Mouse (Mus musculus): ENCODE results near the gene Samd1. TPM values are rescaled to one million over a fixed set of nuclear protein-coding genes. Genes with fewer than 3 reads are reported as not detected.
A peak's percentile ranks its signal among the peaks of the same experiment; 100 is the strongest.

The Samd1 gene
- polyA plus RNA-seq, 1 experiment from 2014 or later: 10.6 TPM

DNA sequence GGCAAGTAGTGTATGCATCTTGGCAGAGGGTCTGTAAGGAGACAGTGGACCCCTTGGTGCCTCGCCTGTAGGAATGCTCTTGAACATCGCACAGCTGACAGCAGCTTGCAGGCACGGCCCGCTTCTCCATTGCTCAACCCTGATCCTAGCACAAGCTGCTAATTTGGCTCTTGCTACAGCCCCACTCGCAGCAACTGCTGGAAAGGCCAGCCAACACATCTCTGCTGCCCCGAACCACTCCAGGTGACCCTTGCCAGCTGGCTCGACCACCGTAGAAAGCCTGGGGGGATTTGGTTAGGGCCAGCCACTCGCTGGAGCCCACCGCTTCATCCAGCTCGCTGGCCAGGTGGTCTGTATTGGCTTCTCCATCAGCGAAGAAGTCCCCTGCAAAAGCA, 45.5 kb downstream of the Samd1 start:
- Histone ChIP-seq H3K4me3 (peak overlapping the region; percentile 40), H3K27me3 (peaks cover 68% of the 10 kb centered on the region), H3K36me3 (no peaks in the 10 kb centered on the region), H3K4me2 (no peak overlapping the region), H3K9ac (no peak overlapping the region), H3K9me3 (no peaks in the 10 kb centered on the region), H3K4me1 (peaks cover 18% of the 10 kb centered on the region), H3K27ac (no peak overlapping the region)
- WGBS: 27% methylated on average over 12 of the region's 12 CpGs
- no peak for ATAC-seq (ENCODE audit: insufficient number of reproducible peaks, low FRiP score, low TSS enrichment, low read depth)

DNA sequence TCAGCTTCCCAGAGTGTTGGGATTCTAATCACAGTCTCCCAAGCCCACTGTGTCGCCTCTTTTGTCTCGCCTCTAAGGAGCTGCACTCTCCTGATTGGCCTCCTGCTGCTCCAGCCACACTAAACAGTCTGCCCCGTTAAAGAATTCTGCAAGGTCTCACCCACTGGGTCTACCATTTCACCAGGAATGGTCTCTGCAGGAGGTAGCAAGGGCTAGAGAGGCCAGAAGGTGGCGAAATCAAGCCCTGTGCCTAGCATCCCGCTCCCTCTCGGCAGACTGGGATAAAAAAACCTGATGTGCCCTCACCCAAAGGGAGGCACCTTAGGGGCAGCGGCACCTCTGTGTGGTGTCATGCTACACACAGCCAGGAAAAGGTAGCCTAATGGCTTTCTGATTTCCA, 46.6 kb downstream of the Samd1 start:
- Histone ChIP-seq H3K27me3 (peaks cover 58% of the 10 kb centered on the region), H3K27ac (no peak overlapping the region), H3K9ac (no peak overlapping the region), H3K4me1 (peaks cover 18% of the 10 kb centered on the region), H3K4me2 (no peak overlapping the region), H3K36me3 (no peaks in the 10 kb centered on the region), H3K4me3 (no peak overlapping the region), H3K9me3 (no peaks in the 10 kb centered on the region)
- no peak for ATAC-seq (ENCODE audit: insufficient number of reproducible peaks, low FRiP score, low TSS enrichment, low read depth)
- 8% methylated on average over 7 of the region's 7 CpGs for WGBS

DNA sequence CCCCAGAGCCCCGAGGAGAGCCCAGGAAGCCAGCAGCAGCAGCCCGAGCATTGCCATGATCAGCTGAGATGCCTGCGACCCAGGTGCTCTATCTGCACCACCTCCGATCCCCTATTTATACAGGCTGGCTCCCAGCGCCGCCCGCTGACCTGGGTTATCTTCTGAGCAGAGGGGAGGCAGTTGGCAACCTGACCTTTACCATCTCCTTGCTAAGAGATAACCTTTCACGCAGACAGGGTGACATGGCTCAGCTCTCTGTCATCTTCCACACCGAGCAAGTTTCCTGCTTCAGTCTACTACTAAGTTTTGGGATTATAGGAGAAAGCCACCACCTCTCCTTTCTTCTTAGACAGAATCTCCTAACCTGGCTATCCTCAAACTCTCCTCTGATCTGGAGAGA, 47.4 kb downstream of the Samd1 start, which contains the start of gene Rln3:
Gene Rln3 (minus strand): TSS at position 101 of the 400 bp plus-strand sequence.
- Histone ChIP-seq H3K4me2 (no peak within 1 kb of the TSS), H3K4me1 (peaks cover 18% of the 10 kb centered on the region), H3K27ac (no peak within 1 kb of the TSS), H3K9me3 (no peaks in the 10 kb centered on the region), H3K27me3 (peaks cover 58% of the 10 kb centered on the region), H3K9ac (no peak within 1 kb of the TSS), H3K4me3 (no peak within 1 kb of the TSS), H3K36me3 (no peaks in the 10 kb centered on the region)
- ATAC-seq (ENCODE audit: insufficient number of reproducible peaks, low FRiP score, low TSS enrichment, low read depth): no peak
- WGBS: 9% methylated on average over 9 of the region's 9 CpGs

DNA sequence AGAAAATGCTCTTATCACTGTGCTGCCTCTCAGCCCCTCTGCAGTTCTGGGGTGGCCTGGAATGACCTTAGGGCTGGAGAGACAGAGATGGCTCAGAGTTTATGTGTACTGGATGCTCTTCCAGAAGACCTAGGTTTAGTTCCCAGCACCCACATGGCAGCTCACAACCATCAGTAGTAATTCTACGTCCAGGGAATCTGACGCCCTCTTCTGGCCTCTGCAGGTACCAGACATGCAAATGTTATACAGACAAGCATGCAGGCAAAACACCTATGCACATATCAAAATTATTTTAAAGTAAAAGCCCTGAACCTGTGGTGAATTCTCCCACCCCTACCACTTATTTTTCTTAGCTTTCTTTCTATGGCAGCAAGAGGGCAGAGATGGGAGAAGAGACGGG, 49.0 kb downstream of the Samd1 start:
- H3K36me3 ChIP-seq: no peaks in the 10 kb centered on the region
- no peaks in the 10 kb centered on the region for H3K9me3 ChIP-seq
- 73% methylated on average over 3 of the region's 3 CpGs for WGBS
- peaks cover 18% of the 10 kb centered on the region for H3K4me1 ChIP-seq
- peaks cover 45% of the 10 kb centered on the region for H3K27me3 ChIP-seq
- H3K4me3 ChIP-seq: no peak overlapping the region
- no peak overlapping the region for H3K4me2 ChIP-seq
- H3K27ac ChIP-seq: no peak overlapping the region
- H3K9ac ChIP-seq: no peak overlapping the region
- ATAC-seq (ENCODE audit: insufficient number of reproducible peaks, low FRiP score, low TSS enrichment, low read depth): no peak

DNA sequence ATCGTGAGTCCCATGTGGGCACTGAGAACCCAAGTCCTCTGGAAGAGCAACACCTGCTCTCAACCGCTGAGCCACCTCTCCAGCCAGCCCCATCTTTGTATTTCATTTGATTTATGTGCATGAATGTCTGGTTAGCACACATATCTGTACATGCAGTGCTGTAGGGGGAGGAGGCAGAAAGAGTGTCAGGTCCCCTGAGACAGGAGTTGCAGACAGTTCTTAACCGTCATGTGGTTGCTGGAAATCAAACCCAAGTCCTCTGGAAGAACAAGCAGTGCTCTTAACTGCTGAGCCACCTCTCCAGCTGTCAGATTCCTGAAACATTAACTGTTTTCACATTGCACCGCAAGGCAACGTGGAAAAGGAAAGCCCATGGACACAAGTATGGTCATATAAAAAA, 50.7 kb downstream of the Samd1 start:
- no peak overlapping the region for H3K4me2 ChIP-seq
- H3K9me3 ChIP-seq: no peaks in the 10 kb centered on the region
- ATAC-seq (ENCODE audit: insufficient number of reproducible peaks, low FRiP score, low TSS enrichment, low read depth): no peak
- peaks cover 28% of the 10 kb centered on the region for H3K27me3 ChIP-seq
- H3K4me3 ChIP-seq: no peak overlapping the region
- WGBS: 44% methylated on average over 5 of the region's 5 CpGs
- H3K27ac ChIP-seq: no peak overlapping the region
- H3K9ac ChIP-seq: no peak overlapping the region
- peaks cover 5% of the 10 kb centered on the region; the same call in 1 of the 2 replicates for H3K4me1 ChIP-seq
- no peaks in the 10 kb centered on the region for H3K36me3 ChIP-seq

MicroRNA genes within 50 kb of the gene (microRNA counts, 519-probe panel; counts per million panel counts)
- not detected for microRNA mmu-miR-1199

Small RNAs within 50 kb of the gene (microRNA-seq; reads per million reads assigned to microRNA genes)
- gene Mir1199 (not detected), gene Mir8111 (3.5 reads per million, percentile 10 among the genes with 10 or more reads in this experiment)

Other genes starting within 250 kb of the Samd1 start
- 17.2 and 23.5 TPM in 2 replicates for gene Adgrl1, start 97.6 kb upstream of the Samd1 start, polyA plus RNA-seq (2015; fragmentation: Nextera tagmentation; extraction: Ambion mirVana)
- 0.35 and 0.37 TPM in 2 replicates for gene Gm10644, start 42.5 kb upstream of the Samd1 start, polyA plus RNA-seq (2015; fragmentation: Nextera tagmentation; extraction: Ambion mirVana)
- gene Asf1b, start 42.2 kb upstream of the Samd1 start, polyA plus RNA-seq (2015; fragmentation: Nextera tagmentation; extraction: Ambion mirVana): 55.8 and 62.5 TPM in 2 replicates
- 171 and 227 TPM in 2 replicates for gene Prkaca, start 24.7 kb upstream of the Samd1 start, polyA plus RNA-seq (2015; fragmentation: Nextera tagmentation; extraction: Ambion mirVana)
- 0.58 and 1.00 TPM in 2 replicates for gene 1700067K01Rik, start 3.8 kb downstream of the Samd1 start, polyA plus RNA-seq (2015; fragmentation: Nextera tagmentation; extraction: Ambion mirVana)
- 0.27 and 0.71 TPM in 2 replicates for gene 2210011C24Rik, start 14.5 kb downstream of the Samd1 start, polyA plus RNA-seq (2015; fragmentation: Nextera tagmentation; extraction: Ambion mirVana)
- gene Palm3, start 23.8 kb downstream of the Samd1 start, polyA plus RNA-seq (2015; fragmentation: Nextera tagmentation; extraction: Ambion mirVana): 5.4 and 5.5 TPM in 2 replicates
- 1.7 and 2.2 TPM in 2 replicates for gene Il27ra, start 44.9 kb downstream of the Samd1 start, polyA plus RNA-seq (2015; fragmentation: Nextera tagmentation; extraction: Ambion mirVana)
- not detected in 2 replicates for gene Rln3, start 47.3 kb downstream of the Samd1 start, polyA plus RNA-seq (2015; fragmentation: Nextera tagmentation; extraction: Ambion mirVana)
- gene Gm10643, start 67.5 kb downstream of the Samd1 start, polyA plus RNA-seq (2015; fragmentation: Nextera tagmentation; extraction: Ambion mirVana): 1.0 and 1.4 TPM in 2 replicates
- gene Rfx1, start 69.2 kb downstream of the Samd1 start, polyA plus RNA-seq (2015; fragmentation: Nextera tagmentation; extraction: Ambion mirVana): 8.0 and 8.5 TPM in 2 replicates
- gene Dcaf15, start 107.1 kb downstream of the Samd1 start, polyA plus RNA-seq (2015; fragmentation: Nextera tagmentation; extraction: Ambion mirVana): 6.8 and 8.7 TPM in 2 replicates
- 2.0 and 2.2 TPM in 2 replicates for gene Podnl1, start 128.3 kb downstream of the Samd1 start, polyA plus RNA-seq (2015; fragmentation: Nextera tagmentation; extraction: Ambion mirVana)
- gene Cc2d1a, start 150.3 kb downstream of the Samd1 start, polyA plus RNA-seq (2015; fragmentation: Nextera tagmentation; extraction: Ambion mirVana): 28.5 and 29.2 TPM in 2 replicates
- 1.1 and 1.3 TPM in 2 replicates for gene 4930432K21Rik, start 150.4 kb downstream of the Samd1 start, polyA plus RNA-seq (2015; fragmentation: Nextera tagmentation; extraction: Ambion mirVana)
- 1.8 and 3.0 TPM in 2 replicates for gene Nanos3, start 187.5 kb downstream of the Samd1 start, polyA plus RNA-seq (2015; fragmentation: Nextera tagmentation; extraction: Ambion mirVana)
- 13.5 and 15.1 TPM in 2 replicates for gene Zswim4, start 239.4 kb downstream of the Samd1 start, polyA plus RNA-seq (2015; fragmentation: Nextera tagmentation; extraction: Ambion mirVana)